Mouse (Mus musculus): Measurements from ENCODE around the gene Gm10354. TPM values are rescaled to one million over a fixed set of nuclear protein-coding genes. Genes with fewer than 3 reads are reported as not detected.
"Not testable (repeated sequence)": the region's sequence is repeated elsewhere in the genome, so short reads cannot be mapped to it uniquely, and the experiment has no call there.

The Gm10354 gene
- polyA plus RNA-seq, 1 experiment from 2014 or later = not detected

- H3K9me3 ChIP-seq (replicated peaks; ENCODE audit: control insufficient read depth, low read length); H3K36me3 ChIP-seq (ENCODE audit: control insufficient read depth, insufficient read depth); H3K4me3 ChIP-seq (ENCODE audit: low read depth, low read length); H3K4me1 ChIP-seq (ENCODE audit: control insufficient read depth, low read depth, low read length); ATAC-seq (ENCODE audit: low read depth); H3K9ac ChIP-seq (ENCODE audit: low read depth, low read length); H3K27ac ChIP-seq (ENCODE audit: low read length); H3K27me3 ChIP-seq (ENCODE audit: control insufficient read depth, insufficient read depth, low read depth, low read length); H3K4me2 ChIP-seq (ENCODE audit: low read depth, low read length): not testable (repeated sequence)
- WGBS (ENCODE audit: insufficient replicate concordance) = 21% methylated on average over 1 of the region's 1 CpGs
These were observed 40.4 kb downstream of the Gm10354 start, which contains the start of gene Speer4e for GRCm38 (mm10) chr5:14938329-14938728. Gene Speer4e, minus strand, starts transcription at chr5:14938429.

GRCm38 (mm10) chr5:14933721-14934120 lies 45.0 kb downstream of the Gm10354 start:
- H3K4me3 ChIP-seq (ENCODE audit: low read depth, low read length); H3K4me1 ChIP-seq (ENCODE audit: control insufficient read depth, low read depth, low read length); H3K4me2 ChIP-seq (ENCODE audit: low read depth, low read length); H3K27ac ChIP-seq (ENCODE audit: low read length); H3K27me3 ChIP-seq (ENCODE audit: control insufficient read depth, insufficient read depth, low read depth, low read length); H3K36me3 ChIP-seq (ENCODE audit: control insufficient read depth, insufficient read depth); H3K9ac ChIP-seq (ENCODE audit: low read depth, low read length); ATAC-seq (ENCODE audit: low read depth); H3K9me3 ChIP-seq (replicated peaks; ENCODE audit: control insufficient read depth, low read length): not testable (repeated sequence)
- 52% methylated on average over 5 of the region's 6 CpGs for WGBS (ENCODE audit: insufficient replicate concordance)

- not testable (repeated sequence) for H3K4me3 ChIP-seq (ENCODE audit: low read depth, low read length); H3K27me3 ChIP-seq (ENCODE audit: control insufficient read depth, insufficient read depth, low read depth, low read length); H3K9me3 ChIP-seq (replicated peaks; ENCODE audit: control insufficient read depth, low read length); H3K4me2 ChIP-seq (ENCODE audit: low read depth, low read length); H3K9ac ChIP-seq (ENCODE audit: low read depth, low read length); H3K27ac ChIP-seq (ENCODE audit: low read length); H3K4me1 ChIP-seq (ENCODE audit: control insufficient read depth, low read depth, low read length); ATAC-seq (ENCODE audit: low read depth); H3K36me3 ChIP-seq (ENCODE audit: control insufficient read depth, insufficient read depth)
- 24% methylated on average over 4 of the region's 4 CpGs for WGBS (ENCODE audit: insufficient replicate concordance)
These were observed 51.7 kb downstream of the Gm10354 start for GRCm38 (mm10) chr5:14927047-14927446.

Other genes starting within 250 kb of the Gm10354 start
- not detected in 2 replicates for gene Gm9758, start 64.0 kb downstream of the Gm10354 start, polyA plus RNA-seq (2015; fragmentation: Nextera tagmentation; extraction: Ambion mirVana)
- not detected in 2 replicates for gene Speer4e, start 40.5 kb downstream of the Gm10354 start, polyA plus RNA-seq (2015; fragmentation: Nextera tagmentation; extraction: Ambion mirVana)
- not detected in 2 replicates for gene Gm17019, start 54.1 kb upstream of the Gm10354 start, polyA plus RNA-seq (2015; fragmentation: Nextera tagmentation; extraction: Ambion mirVana)

Data from liver, embryonic 16.5 days (tissue).